Mouse (Mus musculus) embryo, embryonic 9.5 days (tissue): ENCODE measurements around the gene Dusp2.
A peak's percentile ranks its signal among the peaks of the same experiment; 100 is the strongest.

Experiments used
- DNase-seq: peaks from one replicate; pipeline ENCODE4 v3.0.0-alpha.2; 2017; ENCODE audit errors: extremely low spot score

Gene Dusp2

GRCm38 (mm10) chr2:127367126-127367820 is 31.3 kb downstream of the Dusp2 start:
- DNase-seq = no peak

GRCm38 (mm10) chr2:127369703-127370376 is 33.9 kb downstream of the Dusp2 start:
- no peak for DNase-seq

- DNase-seq = no peak
These were observed 34.9 kb downstream of the Dusp2 start for GRCm38 (mm10) chr2:127370561-127371483.

GRCm38 (mm10) chr2:127371484-127371861 is 35.5 kb downstream of the Dusp2 start:
- DNase-seq = no peak

DNA sequence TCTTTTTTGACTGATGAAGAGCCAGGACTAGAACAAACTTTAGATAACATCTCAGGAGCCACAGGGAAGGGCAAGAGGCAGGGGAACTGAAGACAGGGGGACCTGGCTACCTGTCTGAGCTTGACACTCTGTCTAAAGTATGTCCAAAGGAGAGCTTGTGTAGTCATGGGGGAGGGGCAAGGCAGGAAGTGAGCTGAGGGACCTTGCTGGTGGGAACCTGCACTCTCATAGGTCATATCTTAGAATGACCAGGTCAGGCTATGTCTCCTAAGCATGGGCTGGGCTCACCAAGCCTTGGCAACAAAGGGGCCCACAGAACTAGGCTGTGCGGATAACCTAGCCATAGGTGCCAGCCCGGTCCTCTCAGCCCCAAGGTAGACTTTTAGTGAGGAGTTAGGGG is 36.1 kb downstream of the Dusp2 start:
- DNase-seq = no peak

- DNase-seq = no peak
These were observed 38.2 kb downstream of the Dusp2 start for GRCm38 (mm10) chr2:127374131-127374530.

- no peak for DNase-seq
These were observed 39.1 kb downstream of the Dusp2 start for GRCm38 (mm10) chr2:127375087-127375486.

- peak; percentile 38 for DNase-seq
These were observed 39.9 kb downstream of the Dusp2 start for GRCm38 (mm10) chr2:127375759-127376341.

DNA sequence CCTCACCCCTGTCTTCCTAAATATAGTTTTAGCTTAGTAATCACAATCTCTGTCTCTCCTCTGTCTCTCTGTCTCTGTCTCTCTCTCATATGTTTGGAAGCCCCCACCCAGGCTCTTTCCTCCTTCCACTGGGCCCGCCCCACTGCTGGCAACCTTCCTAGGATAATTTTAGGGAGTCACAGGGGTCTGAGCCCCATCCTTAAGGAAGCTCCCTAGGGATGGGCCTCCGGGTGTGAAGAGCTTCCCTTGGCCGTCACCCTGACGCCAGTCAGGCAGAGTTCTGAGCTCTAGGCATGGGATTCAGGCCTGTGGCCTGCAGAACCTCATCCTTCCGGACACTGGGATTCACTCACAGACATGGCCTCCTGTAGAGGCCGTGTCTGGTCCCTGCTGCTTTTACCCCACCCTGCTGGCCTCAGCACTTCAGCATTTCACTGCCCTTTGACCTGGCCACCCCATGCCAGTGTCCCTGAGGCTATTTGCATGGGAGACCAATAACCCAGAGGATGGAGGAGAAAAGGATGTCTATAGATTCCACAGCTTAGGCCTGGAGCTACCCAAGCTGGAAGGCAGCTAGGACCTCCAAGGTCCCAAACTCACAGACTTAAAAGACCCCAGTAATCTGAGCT is 40.6 kb downstream of the Dusp2 start:
- DNase-seq = no peak

DNA sequence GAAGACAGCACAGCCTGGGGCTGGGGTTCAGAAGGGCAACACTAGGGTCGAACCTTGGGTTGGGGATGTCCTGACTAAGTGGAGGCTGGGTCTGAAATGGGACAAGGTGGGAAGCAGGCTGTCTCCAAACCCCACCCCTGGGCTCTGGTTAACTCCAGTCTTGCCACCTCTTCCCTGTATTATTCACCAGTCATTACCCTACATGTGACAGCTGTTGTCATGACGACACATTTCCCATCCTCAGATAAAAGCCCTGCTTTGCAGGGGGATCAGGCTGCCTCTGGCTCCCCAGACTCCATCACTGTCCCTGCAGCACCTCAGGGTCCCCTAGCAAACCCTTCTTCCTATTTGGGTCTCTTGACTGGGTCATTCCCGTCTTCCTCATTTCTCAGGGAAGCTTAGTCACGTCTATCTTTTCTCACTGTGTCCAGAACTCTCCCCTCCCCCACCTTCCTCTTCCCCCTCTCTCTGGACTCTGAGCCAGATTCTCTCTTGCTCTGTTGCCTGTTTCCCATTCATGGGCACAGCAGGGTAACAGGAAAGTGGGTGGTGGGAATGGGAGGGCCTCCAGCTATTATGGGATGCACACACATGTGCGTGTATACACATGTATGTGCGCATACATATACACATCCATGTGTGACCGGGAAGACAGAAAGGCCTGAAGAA is 42.1 kb downstream of the Dusp2 start:
- DNase-seq = peak; percentile 20

DNA sequence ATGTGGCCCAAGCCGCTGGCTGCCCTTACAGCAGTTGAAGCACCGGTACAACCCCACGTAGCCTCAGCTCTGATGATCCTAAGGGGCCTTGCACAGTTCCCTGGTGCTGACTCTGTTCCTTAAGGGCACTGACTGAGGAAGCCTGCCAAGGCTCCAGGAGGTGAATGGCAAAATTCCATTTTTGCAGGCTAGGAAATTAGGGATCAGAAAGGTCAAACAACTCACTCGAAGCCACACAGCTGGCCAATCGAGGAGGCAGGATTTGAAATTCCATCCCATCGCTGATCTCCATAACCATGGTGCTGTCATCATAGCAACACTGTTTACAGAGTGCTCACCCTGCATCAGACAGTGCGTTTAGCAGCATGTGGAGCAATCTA is 42.6 kb downstream of the Dusp2 start:
- no peak for DNase-seq

GRCm38 (mm10) chr2:127379250-127379649 is 43.3 kb downstream of the Dusp2 start:
- DNase-seq = no peak

DNA sequence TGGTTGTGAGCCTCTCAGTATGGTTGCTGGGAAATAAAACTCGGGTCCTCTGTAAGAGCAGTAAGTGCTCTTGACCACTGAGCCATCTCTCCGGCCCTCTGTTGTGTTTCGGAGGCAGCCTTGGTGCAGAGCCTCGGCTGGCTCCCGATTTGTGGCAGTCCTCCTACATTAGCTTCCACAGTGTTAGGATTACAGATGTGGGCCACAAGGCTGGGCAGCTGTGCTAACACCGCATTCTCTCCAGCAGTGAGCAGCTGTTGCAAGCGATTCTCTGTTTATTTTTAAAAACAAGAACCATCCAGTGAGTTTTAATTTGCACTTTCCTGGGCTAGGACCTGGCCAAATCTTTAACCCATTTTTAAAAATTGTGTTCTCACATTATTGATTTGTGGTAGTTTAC is 47.9 kb downstream of the Dusp2 start:
- DNase-seq = no peak

- no peak for DNase-seq
These were observed 51.6 kb downstream of the Dusp2 start for GRCm38 (mm10) chr2:127387521-127387920.
